Mouse (Mus musculus) heart, embryonic 12.5 days (tissue): ENCODE data around the gene Accs. TPM values are rescaled to one million over a fixed set of nuclear protein-coding genes. Genes with fewer than 3 reads are reported as not detected.

Experiments
- ATAC-seq: fragments of 200-750 bp; cut with Nextera tagmentation; 2 replicates; pipeline ENCODE4 v1.8.0; 2017; ENCODE audit warnings: moderate TSS enrichment, moderate library complexity; ENCODE audit not compliant: insufficient number of reproducible peaks, low FRiP score
- H3K27ac ChIP-seq: fragments of 300-500 bp; sonication (generic); 2 replicates; pipeline ENCODE4 v1.5.1; 2016; ENCODE audit warnings: mild to moderate bottlenecking, moderate library complexity; ENCODE audit not compliant: poor library complexity, severe bottlenecking
- H3K27me3 ChIP-seq: fragments of 300-500 bp; sonication (generic); replicated peaks from 2 replicates; pipeline ENCODE4 v1.6.1; 2016; ENCODE audit warnings: mild to moderate bottlenecking, moderate library complexity
- H3K36me3 ChIP-seq: fragments of 300-500 bp; sonication (generic); 2 replicates; pipeline ENCODE4 v1.6.1; 2016; ENCODE audit warnings: mild to moderate bottlenecking, moderate library complexity
- H3K4me1 ChIP-seq: fragments of 300-500 bp; sonication (generic); replicated peaks from 2 replicates; pipeline ENCODE4 v1.6.1; 2016; ENCODE audit warnings: mild to moderate bottlenecking
- H3K4me2 ChIP-seq: fragments of 300-500 bp; sonication (generic); 2 replicates; pipeline ENCODE4 v1.6.1; 2016; ENCODE audit warnings: mild to moderate bottlenecking, moderate library complexity
- H3K4me3 ChIP-seq: fragments of 300-500 bp; sonication (generic); 2 replicates; pipeline ENCODE4 v1.5.1; 2016; ENCODE audit warnings: mild to moderate bottlenecking
- H3K9ac ChIP-seq: fragments of 300-500 bp; sonication (generic); 2 replicates; pipeline ENCODE4 v1.6.1; 2016; ENCODE audit warnings: mild to moderate bottlenecking, moderate library complexity
- H3K9me3 ChIP-seq: fragments of 300-500 bp; sonication (generic); replicated peaks from 2 replicates; pipeline ENCODE4 v1.6.1; 2016; ENCODE audit warnings: mild to moderate bottlenecking, moderate library complexity
- WGBS: fragments of 180-500 bp; shearing (Covaris S2); methylation state at CpG from one replicate; pipeline ENCODE4 v1.1.7; 2016; 5-methylcytosine and 5-hydroxymethylcytosine counted together
- polyA plus RNA-seq: library from polyadenylated mRNA; unstranded; fragments of >200 nt; fragmentation: Nextera tagmentation; extraction: Ambion mirVana; gene quantifications from 2 replicates; pipeline ENCODE4 v1.2.1, GENCODE M21; 2016

Gene Accs
- polyA plus RNA-seq, 1 experiment from 2014 or later, result 6.6 TPM

- Histone ChIP-seq H3K4me3 (no peak overlapping the region), H3K4me1 (peaks cover 13% of the 10 kb centered on the region), H3K27me3 (0 out of 2 replicates have a peak, but pooled peaks cover 4% of the 10 kb centered on the region), H3K9me3 (no peaks in the 10 kb centered on the region), H3K27ac (no peak overlapping the region), H3K9ac (no peak overlapping the region), H3K36me3 (peaks cover 10% of the 10 kb centered on the region), H3K4me2 (no peak overlapping the region)
- no peak for ATAC-seq
- WGBS, result 63% methylated on average over 1 of the region's 1 CpGs
Observed at GRCm38 (mm10) chr2:93851303-93851702, 1.6 kb upstream of the Accs start.

GRCm38 (mm10) chr2:93850317-93850944, 688 bp upstream of the Accs start:
- WGBS, result 42% methylated on average over 13 of the region's 13 CpGs
- Histone ChIP-seq H3K4me3 (peak overlapping the region; percentile 69), H3K27me3 (0 out of 2 replicates have a peak, but pooled peaks cover 4% of the 10 kb centered on the region), H3K9me3 (no peaks in the 10 kb centered on the region), H3K27ac (no peak overlapping the region), H3K4me2 (peak overlapping the region; percentile 78), H3K9ac (no peak overlapping the region), H3K36me3 (peaks cover 13% of the 10 kb centered on the region), H3K4me1 (peaks cover 13% of the 10 kb centered on the region)
- no peak for ATAC-seq

- Histone ChIP-seq H3K4me2 (no peak overlapping the region), H3K9me3 (no peaks in the 10 kb centered on the region), H3K4me1 (peaks cover 19% of the 10 kb centered on the region), H3K9ac (no peak overlapping the region), H3K27me3 (no peaks in the 10 kb centered on the region), H3K27ac (no peak overlapping the region), H3K4me3 (no peak overlapping the region), H3K36me3 (peaks cover 72% of the 10 kb centered on the region)
- 70% methylated on average over 3 of the region's 3 CpGs for WGBS
- no peak for ATAC-seq
Observed at GRCm38 (mm10) chr2:93841349-93841748, 8.4 kb downstream of the Accs start.

- H3K36me3 ChIP-seq, result peaks cover 72% of the 10 kb centered on the region
- no peak overlapping the region for H3K9ac ChIP-seq
- H3K9me3 ChIP-seq, result no peaks in the 10 kb centered on the region
- ATAC-seq, result no peak
- peaks cover 19% of the 10 kb centered on the region for H3K4me1 ChIP-seq
- H3K27me3 ChIP-seq, result no peaks in the 10 kb centered on the region
- 73% methylated on average over 6 of the region's 6 CpGs for whole genome bisulfite sequencing
- H3K4me3 ChIP-seq, result no peak overlapping the region
- H3K27ac ChIP-seq, result no peak overlapping the region
- H3K4me2 ChIP-seq, result no peak overlapping the region
Observed at GRCm38 (mm10) chr2:93840109-93840508, 9.6 kb downstream of the Accs start.

GRCm38 (mm10) chr2:93838931-93839330, 10.8 kb downstream of the Accs start:
- peaks cover 19% of the 10 kb centered on the region for H3K4me1 ChIP-seq
- H3K9me3 ChIP-seq, result no peaks in the 10 kb centered on the region
- no peak overlapping the region for H3K27ac ChIP-seq
- H3K9ac ChIP-seq, result no peak overlapping the region
- 86% methylated on average over 4 of the region's 4 CpGs for WGBS
- H3K4me3 ChIP-seq, result no peak overlapping the region
- no peaks in the 10 kb centered on the region for H3K27me3 ChIP-seq
- ATAC-seq, result no peak
- peaks cover 67% of the 10 kb centered on the region for H3K36me3 ChIP-seq
- H3K4me2 ChIP-seq, result no peak overlapping the region

- Histone ChIP-seq H3K4me1 (peaks cover 12% of the 10 kb centered on the region), H3K9me3 (peaks cover 4% of the 10 kb centered on the region; the same call in 1 of the 2 replicates), H3K4me3 (no peak overlapping the region), H3K9ac (no peak overlapping the region), H3K4me2 (no peak overlapping the region), H3K36me3 (peaks cover 49% of the 10 kb centered on the region), H3K27ac (no peak overlapping the region), H3K27me3 (no peaks in the 10 kb centered on the region)
- WGBS, result 74% methylated on average over 13 of the region's 13 CpGs
- 0 out of 2 replicates have a peak, but pooled peaks have one; percentile 33 for ATAC-seq
Observed at GRCm38 (mm10) chr2:93836232-93836785, 13.4 kb downstream of the Accs start.

GRCm38 (mm10) chr2:93835596-93835995, 14.1 kb downstream of the Accs start:
- no peak overlapping the region for H3K4me2 ChIP-seq
- H3K9ac ChIP-seq, result no peak overlapping the region
- no peaks in the 10 kb centered on the region for H3K27me3 ChIP-seq
- H3K27ac ChIP-seq, result no peak overlapping the region
- H3K4me3 ChIP-seq, result no peak overlapping the region
- WGBS, result 72% methylated on average over 11 of the region's 11 CpGs
- peaks cover 42% of the 10 kb centered on the region for H3K36me3 ChIP-seq
- peaks cover 12% of the 10 kb centered on the region for H3K4me1 ChIP-seq
- ATAC-seq, result no peak
- H3K9me3 ChIP-seq, result peaks cover 4% of the 10 kb centered on the region; the same call in 1 of the 2 replicates

GRCm38 (mm10) chr2:93823519-93823918, 26.2 kb downstream of the Accs start:
- no peaks in the 10 kb centered on the region for H3K27me3 ChIP-seq
- H3K9ac ChIP-seq, result no peak overlapping the region
- ATAC-seq, result no peak
- H3K4me3 ChIP-seq, result no peak overlapping the region
- no peak overlapping the region for H3K4me2 ChIP-seq
- H3K36me3 ChIP-seq, result peaks cover 9% of the 10 kb centered on the region; the same call in 1 of the 2 replicates
- H3K4me1 ChIP-seq, result peaks cover 10% of the 10 kb centered on the region
- 21% methylated on average over 8 of the region's 8 CpGs for WGBS
- H3K9me3 ChIP-seq, result no peaks in the 10 kb centered on the region
- no peak overlapping the region for H3K27ac ChIP-seq

GRCm38 (mm10) chr2:93822045-93822749, 27.5 kb downstream of the Accs start, which contains the start of gene Ext2:
Gene Ext2 (minus strand): TSS chr2:93822568.
- Histone ChIP-seq H3K9ac (peak within 1 kb of the TSS; percentile 93), H3K27me3 (no peaks in the 10 kb centered on the region), H3K36me3 (peaks cover 9% of the 10 kb centered on the region; the same call in 1 of the 2 replicates), H3K4me2 (peak within 1 kb of the TSS; percentile 83), H3K27ac (no peak within 1 kb of the TSS), H3K4me1 (peaks cover 10% of the 10 kb centered on the region), H3K9me3 (no peaks in the 10 kb centered on the region), H3K4me3 (peak within 1 kb of the TSS; percentile 97)
- peak; percentile 89 for ATAC-seq
- under 1% methylated on average over 65 of the region's 66 CpGs for WGBS

- Histone ChIP-seq H3K27me3 (no peaks in the 10 kb centered on the region), H3K4me2 (no peak overlapping the region), H3K9me3 (no peaks in the 10 kb centered on the region), H3K9ac (no peak overlapping the region), H3K36me3 (peaks cover 17% of the 10 kb centered on the region), H3K27ac (no peak overlapping the region), H3K4me1 (peaks cover 10% of the 10 kb centered on the region), H3K4me3 (no peak overlapping the region)
- ATAC-seq, result no peak
- WGBS, result 86% methylated on average over 5 of the region's 5 CpGs
Observed at GRCm38 (mm10) chr2:93817791-93818190, 32.0 kb downstream of the Accs start.

- no peak overlapping the region for H3K9ac ChIP-seq
- WGBS, result 89% methylated on average over 22 of the region's 22 CpGs
- ATAC-seq, result no peak
- H3K4me2 ChIP-seq, result no peak overlapping the region
- H3K9me3 ChIP-seq, result no peaks in the 10 kb centered on the region
- H3K27ac ChIP-seq, result no peak overlapping the region
- H3K4me1 ChIP-seq, result no peaks in the 10 kb centered on the region
- H3K36me3 ChIP-seq, result peaks cover 42% of the 10 kb centered on the region
- no peak overlapping the region for H3K4me3 ChIP-seq
- H3K27me3 ChIP-seq, result no peaks in the 10 kb centered on the region
Observed at GRCm38 (mm10) chr2:93813343-93813742, 36.4 kb downstream of the Accs start.
